Mouse (Mus musculus) forebrain, embryonic 13.5 days (tissue): Measurements from ENCODE around the gene Cmtm1. TPM values are rescaled to one million over a fixed set of nuclear protein-coding genes. Genes with fewer than 3 reads are reported as not detected.

Experiments
- ATAC-seq: fragments of 200-750 bp; cut with Nextera tagmentation; 2 replicates; pipeline ENCODE4 v1.8.0; 2017
- H3K27ac ChIP-seq: fragments of 300-500 bp; sonication (generic); 2 replicates; pipeline ENCODE4 v1.5.1; 2015; ENCODE audit warnings: inconsistent platforms, mild to moderate bottlenecking, moderate library complexity
- H3K27me3 ChIP-seq: fragments of 300-500 bp; sonication (generic); 2 replicates; pipeline ENCODE4 v1.6.1; 2015; ENCODE audit warnings: mild to moderate bottlenecking, inconsistent platforms
- H3K36me3 ChIP-seq: fragments of 300-500 bp; sonication (generic); 2 replicates; pipeline ENCODE4 v1.6.1; 2015; ENCODE audit warnings: mild to moderate bottlenecking, inconsistent platforms; ENCODE audit not compliant: poor library complexity, severe bottlenecking
- H3K4me1 ChIP-seq: fragments of 300-500 bp; sonication (generic); 2 replicates; pipeline ENCODE4 v1.6.1; 2015; ENCODE audit warnings: inconsistent platforms
- H3K4me2 ChIP-seq: fragments of 300-500 bp; sonication (generic); 2 replicates; pipeline ENCODE4 v1.6.1; 2015; ENCODE audit warnings: inconsistent platforms, mild to moderate bottlenecking, moderate library complexity
- H3K4me3 ChIP-seq: fragments of 300-500 bp; sonication (generic); 2 replicates; pipeline ENCODE4 v1.5.1; 2015; ENCODE audit warnings: mild to moderate bottlenecking, inconsistent platforms
- H3K9ac ChIP-seq: fragments of 300-500 bp; sonication (generic); 2 replicates; pipeline ENCODE4 v1.6.1; 2015; ENCODE audit warnings: mild to moderate bottlenecking, inconsistent platforms
- H3K9me3 ChIP-seq: fragments of 300-500 bp; sonication (generic); replicated peaks from 2 replicates; pipeline ENCODE4 v1.6.1; 2016; ENCODE audit warnings: inconsistent platforms
- WGBS: fragments of 180-500 bp; shearing (Covaris S2); methylation state at CpG from one replicate; pipeline ENCODE4 v1.1.7; 2015; 5-methylcytosine and 5-hydroxymethylcytosine counted together
- polyA plus RNA-seq: library from polyadenylated mRNA; unstranded; fragments of >200 nt; fragmentation: Nextera tagmentation; extraction: Ambion mirVana; gene quantifications from 2 replicates; pipeline ENCODE4 v1.2.1, GENCODE M21; 2015

Gene Cmtm1
- polyA plus RNA-seq, 1 experiment from 2014 or later: not detected

DNA sequence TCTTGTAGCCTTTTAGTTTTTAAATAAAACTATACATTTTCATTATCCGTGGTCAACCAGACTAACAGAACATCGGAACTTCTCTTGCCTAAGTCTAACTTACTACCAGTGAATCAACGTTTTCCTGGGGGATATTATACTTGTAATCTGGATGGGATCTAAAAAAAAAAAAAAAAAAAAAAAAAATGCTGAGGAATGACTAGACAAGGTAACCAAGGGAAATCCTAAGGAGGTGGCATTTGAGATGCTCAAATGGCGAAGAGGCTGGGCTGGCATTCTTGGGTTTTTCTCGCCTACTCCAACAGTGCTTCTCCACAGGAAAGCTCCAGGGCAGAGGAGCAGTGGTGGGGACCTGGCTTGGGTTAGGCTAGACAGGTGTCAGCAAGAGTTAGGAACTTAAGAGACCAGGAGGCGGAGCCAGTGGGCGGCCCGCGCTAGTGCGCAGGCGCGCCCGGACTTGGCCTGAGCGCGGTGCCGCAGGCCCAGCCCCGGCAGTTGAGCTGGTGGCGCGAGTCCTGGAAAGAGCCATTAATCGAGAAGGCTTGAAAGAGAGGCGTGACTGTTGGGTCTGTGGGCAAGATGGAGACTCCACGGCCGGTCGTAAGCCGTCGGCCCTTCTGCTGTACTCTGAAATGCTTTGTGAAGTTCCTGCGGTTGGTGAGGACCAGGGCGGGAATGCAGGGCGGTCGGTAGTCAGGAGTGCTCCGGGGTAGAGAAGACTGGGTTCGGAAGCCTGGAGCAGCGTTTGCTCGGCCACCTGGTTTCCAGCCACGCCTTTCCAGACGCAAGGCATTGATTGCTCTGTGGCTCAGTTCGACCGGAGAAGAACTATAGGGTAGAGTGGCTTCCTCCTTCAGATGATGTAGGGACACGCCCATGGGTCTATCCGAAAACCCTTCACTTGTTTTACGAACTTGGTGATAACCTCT lies 59.2 kb downstream of the Cmtm1 start, which contains the start of gene Cklf:
Gene Cklf, plus strand, starts transcription at position 423 of the 929 bp plus-strand sequence.
- H3K4me1 ChIP-seq: peaks cover 25% of the 10 kb centered on the region
- no peaks in the 10 kb centered on the region for H3K9me3 ChIP-seq
- H3K27me3 ChIP-seq: no peaks in the 10 kb centered on the region
- ATAC-seq: peak; percentile 84
- H3K9ac ChIP-seq: peak within 1 kb of the TSS; percentile 71
- WGBS: 3% methylated on average over 41 of the region's 41 CpGs
- peak within 1 kb of the TSS; percentile 46; the same call in 1 of the 2 replicates for H3K27ac ChIP-seq
- H3K4me3 ChIP-seq: peak within 1 kb of the TSS; percentile 60
- H3K4me2 ChIP-seq: peak within 1 kb of the TSS; percentile 71
- no peaks in the 10 kb centered on the region for H3K36me3 ChIP-seq

DNA sequence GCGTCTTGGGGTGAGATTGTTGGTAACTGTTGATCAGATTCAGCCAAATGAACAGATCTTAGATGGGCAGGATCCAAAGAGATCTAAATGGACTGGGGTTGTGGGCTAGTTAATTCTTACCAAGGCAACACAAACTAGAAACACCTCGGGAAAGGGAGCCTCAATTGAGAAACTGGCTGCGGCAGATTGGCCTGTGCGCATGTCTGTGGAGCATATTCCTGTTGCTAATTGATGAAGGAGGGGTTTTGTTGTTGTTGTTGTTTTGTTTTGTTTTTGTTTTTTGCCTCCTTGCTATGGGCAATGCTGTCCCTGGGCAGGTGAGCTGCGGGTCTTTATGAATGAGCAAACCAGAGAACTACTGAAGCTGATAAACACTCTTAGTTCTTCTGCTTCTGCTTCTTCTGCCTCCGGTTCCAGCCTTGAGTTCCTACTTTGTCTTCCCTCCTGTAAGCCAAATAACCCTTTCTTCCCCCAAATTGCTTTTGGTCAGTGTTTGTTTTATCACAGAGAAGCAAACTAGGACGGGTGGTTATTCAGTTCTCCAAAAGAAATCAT lies 60.4 kb downstream of the Cmtm1 start:
- Histone ChIP-seq H3K4me3 (no peak overlapping the region), H3K4me1 (peaks cover 25% of the 10 kb centered on the region), H3K9me3 (no peaks in the 10 kb centered on the region), H3K9ac (no peak overlapping the region), H3K27ac (no peak overlapping the region), H3K4me2 (no peak overlapping the region), H3K36me3 (peaks cover 6% of the 10 kb centered on the region; the same call in 1 of the 2 replicates), H3K27me3 (no peaks in the 10 kb centered on the region)
- WGBS: 90% methylated on average over 7 of the region's 7 CpGs
- ATAC-seq: no peak

DNA sequence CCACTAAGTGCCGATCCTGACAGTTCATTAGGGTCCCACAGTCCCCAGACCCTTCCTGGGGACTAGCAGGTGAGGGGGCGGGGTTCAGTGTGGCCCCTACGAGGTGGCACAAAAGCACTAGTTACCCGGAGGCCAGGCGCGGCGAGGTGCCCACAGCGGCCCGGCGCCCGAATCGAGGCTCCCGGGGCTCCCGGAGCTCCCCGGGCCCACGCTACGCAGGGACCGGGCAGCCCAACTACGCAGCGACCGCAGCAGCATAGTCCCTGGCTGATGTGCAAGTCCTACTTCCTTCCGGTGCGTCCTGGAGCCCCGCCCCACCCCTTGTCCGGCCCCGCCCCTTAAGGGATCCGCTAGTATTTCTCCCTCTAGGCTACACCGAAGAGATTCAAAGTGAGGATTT lies 61.7 kb downstream of the Cmtm1 start, which contains the start of gene Tk2:
Gene Tk2, minus strand, starts transcription at position 283 of the 400 bp plus-strand sequence.
- H3K27ac ChIP-seq: peak within 1 kb of the TSS; percentile 57
- H3K27me3 ChIP-seq: no peaks in the 10 kb centered on the region
- peak within 1 kb of the TSS; percentile 90 for H3K4me3 ChIP-seq
- ATAC-seq: peak; percentile 92
- peaks cover 14% of the 10 kb centered on the region for H3K36me3 ChIP-seq
- no peaks in the 10 kb centered on the region for H3K9me3 ChIP-seq
- H3K4me2 ChIP-seq: peak within 1 kb of the TSS; percentile 89
- H3K9ac ChIP-seq: peak within 1 kb of the TSS; percentile 92
- WGBS: under 1% methylated on average over 28 of the region's 28 CpGs
- H3K4me1 ChIP-seq: peaks cover 25% of the 10 kb centered on the region

DNA sequence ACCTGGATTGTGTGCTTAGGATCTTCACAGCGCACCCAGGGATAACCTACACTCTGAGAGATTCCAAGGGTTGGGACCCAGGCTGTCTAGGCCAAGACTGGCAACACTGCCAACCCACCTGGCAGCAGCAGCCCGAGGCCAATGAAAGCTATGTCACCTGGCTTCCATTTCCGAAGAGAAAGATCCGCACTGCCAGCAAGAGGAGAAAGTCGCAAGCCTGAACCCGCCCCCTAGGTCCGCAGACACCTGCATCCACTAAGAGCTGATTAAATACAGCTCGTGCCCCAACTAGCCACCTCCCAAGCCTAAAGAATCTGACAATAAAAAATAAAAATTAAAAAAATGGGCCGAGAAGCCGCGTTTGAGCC lies 62.1 kb downstream of the Cmtm1 start:
- Histone ChIP-seq H3K9me3 (no peaks in the 10 kb centered on the region), H3K27ac (peak overlapping the region; percentile 57; the same call in 1 of the 2 replicates), H3K9ac (peak overlapping the region; percentile 92), H3K27me3 (no peaks in the 10 kb centered on the region), H3K4me1 (peaks cover 25% of the 10 kb centered on the region), H3K4me3 (peak overlapping the region; percentile 90), H3K4me2 (peak overlapping the region; percentile 89), H3K36me3 (peaks cover 18% of the 10 kb centered on the region)
- WGBS: 3% methylated on average over 11 of the region's 11 CpGs
- ATAC-seq: peak; percentile 2; the same call in 1 of the 2 replicates

DNA sequence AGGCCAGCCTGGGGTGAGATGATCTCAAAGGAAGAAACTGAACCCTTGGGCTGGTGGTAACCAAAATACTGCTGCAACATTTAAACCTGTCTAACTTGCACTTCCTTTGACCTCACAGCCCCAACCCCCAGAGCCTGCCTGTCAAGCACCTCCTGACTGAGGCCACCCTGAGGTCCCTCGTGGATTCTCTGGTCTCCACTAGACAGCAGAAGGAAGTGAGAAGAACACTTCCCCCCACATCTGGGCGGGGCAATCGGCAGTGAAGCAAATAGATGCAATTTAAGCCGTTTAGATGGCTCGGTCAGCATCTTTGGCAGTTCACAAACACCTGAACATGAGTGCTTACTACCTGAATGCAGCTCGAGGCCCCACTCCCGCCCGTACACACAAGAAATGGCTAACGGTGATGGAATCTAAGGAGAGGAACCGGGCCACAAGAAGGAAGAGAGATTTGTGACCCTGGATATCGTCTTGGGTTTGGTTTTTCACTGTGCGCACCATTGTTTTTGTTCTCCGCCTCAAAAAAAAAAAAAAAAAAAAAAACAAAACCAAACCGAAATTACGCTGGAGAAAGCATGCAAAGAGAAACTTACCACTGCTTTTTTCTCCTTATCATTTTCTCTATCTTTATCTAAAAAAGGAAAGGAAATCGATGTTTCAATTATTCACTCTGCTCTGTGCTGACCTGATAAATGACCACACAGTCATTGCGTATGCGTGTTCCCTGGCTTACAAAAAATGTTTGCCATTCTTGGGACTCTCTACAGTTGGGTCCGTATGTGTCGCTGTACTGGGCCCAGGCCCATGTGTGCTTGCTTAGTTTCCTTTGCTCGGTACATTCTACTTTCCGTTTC lies 62.7 kb downstream of the Cmtm1 start:
- H3K36me3 ChIP-seq: peaks cover 24% of the 10 kb centered on the region
- WGBS: 75% methylated on average over 22 of the region's 22 CpGs
- H3K4me3 ChIP-seq: peak overlapping the region; percentile 90
- H3K4me1 ChIP-seq: peaks cover 25% of the 10 kb centered on the region
- H3K4me2 ChIP-seq: peak overlapping the region; percentile 89
- H3K9me3 ChIP-seq: no peaks in the 10 kb centered on the region
- ATAC-seq: no peak
- H3K27me3 ChIP-seq: no peaks in the 10 kb centered on the region
- peak overlapping the region; percentile 92 for H3K9ac ChIP-seq
- H3K27ac ChIP-seq: no peak overlapping the region

DNA sequence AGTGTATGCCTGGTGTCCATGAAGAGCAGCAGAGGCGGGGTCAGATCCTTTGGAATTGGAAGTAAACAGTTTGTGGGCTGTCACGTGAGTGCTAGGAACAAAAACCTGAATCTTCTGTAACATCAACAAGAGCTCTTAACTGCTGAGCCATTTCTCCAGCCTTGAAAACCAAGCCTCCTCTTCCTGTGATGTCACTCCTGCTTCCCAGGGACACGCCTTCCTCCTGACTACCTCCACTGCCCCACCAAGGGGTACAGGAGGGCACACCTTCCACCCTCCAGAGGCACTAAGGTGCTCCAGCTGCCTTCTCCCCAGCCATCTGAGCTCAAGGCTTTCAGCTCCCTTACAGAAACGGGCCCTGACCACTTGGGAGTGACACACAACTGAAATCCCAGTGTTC lies 63.3 kb downstream of the Cmtm1 start:
- H3K4me3 ChIP-seq: no peak overlapping the region
- ATAC-seq: no peak
- no peaks in the 10 kb centered on the region for H3K9me3 ChIP-seq
- no peak overlapping the region for H3K4me2 ChIP-seq
- H3K4me1 ChIP-seq: peaks cover 21% of the 10 kb centered on the region
- H3K27ac ChIP-seq: no peak overlapping the region; the same call in 1 of the 2 replicates
- H3K9ac ChIP-seq: no peak overlapping the region
- 93% methylated on average over 4 of the region's 4 CpGs for WGBS
- H3K36me3 ChIP-seq: peaks cover 31% of the 10 kb centered on the region
- no peaks in the 10 kb centered on the region for H3K27me3 ChIP-seq

Other genes with a start within 250 kb of the Cmtm1 start
- gene Cdh5, start 208.5 kb downstream of the Cmtm1 start, polyA plus RNA-seq: 8.9 and 9.1 TPM in 2 replicates
- gene Bean1, start 139.7 kb downstream of the Cmtm1 start, polyA plus RNA-seq: 0.75 and 0.87 TPM in 2 replicates
- 39.1 and 41.1 TPM in 2 replicates for gene Tk2, start 61.6 kb downstream of the Cmtm1 start, polyA plus RNA-seq
- 41.3 and 44.1 TPM in 2 replicates for gene Cklf, start 59.3 kb downstream of the Cmtm1 start, polyA plus RNA-seq
- not detected in 2 replicates for gene Cmtm2a, start 17.0 kb downstream of the Cmtm1 start, polyA plus RNA-seq
- not detected in 2 replicates for gene Gm45711, start 64 bp downstream of the Cmtm1 start, polyA plus RNA-seq
- gene Gm11020, start 11.4 kb upstream of the Cmtm1 start, polyA plus RNA-seq: not detected in 2 replicates
- not detected in 2 replicates for gene Cmtm2b, start 12.1 kb upstream of the Cmtm1 start, polyA plus RNA-seq
- gene Cmtm3, start 29.3 kb upstream of the Cmtm1 start, polyA plus RNA-seq: 31.6 and 36.1 TPM in 2 replicates
- 2.6 TPM in 2 replicates for gene Cmtm4, start 85.7 kb upstream of the Cmtm1 start, polyA plus RNA-seq
- 108 and 109 TPM in 2 replicates for gene Dync1li2, start 132.9 kb upstream of the Cmtm1 start, polyA plus RNA-seq
- 0.08 and 0.14 TPM in 2 replicates for gene Terb1, start 199.8 kb upstream of the Cmtm1 start, polyA plus RNA-seq
- gene Nae1, start 224.5 kb upstream of the Cmtm1 start, polyA plus RNA-seq: 113 and 115 TPM in 2 replicates
- 1.6 and 1.7 TPM in 2 replicates for gene Car7, start 224.5 kb upstream of the Cmtm1 start, polyA plus RNA-seq